Mouse (Mus musculus): ENCODE data around the gene Gapvd1. TPM values are rescaled to one million over a fixed set of nuclear protein-coding genes. Genes with fewer than 3 reads are reported as not detected.
"Not testable (repeated sequence)": the region's sequence is repeated elsewhere in the genome, so short reads cannot be mapped to it uniquely, and the experiment has no call there.

Gene Gapvd1
- total RNA-seq, 2 experiments from 2014 or later: 43.8 to 45.4 TPM

GRCm38 (mm10) chr2:34772252-34773235 is 17.5 kb upstream of the Gapvd1 start:
- intact Hi-C loops (cut with DNase I): no loop called here
- peak; percentile 44 to 46 for DNase-seq

GRCm38 (mm10) chr2:34771368-34772226 is 16.6 kb upstream of the Gapvd1 start, which contains the start of gene Hspa5:
Hspa5 (plus strand) TSS chr2:34771970.
- intact Hi-C loops (cut with DNase I): no loop called here

GRCm38 (mm10) chr2:34770951-34771350 is 15.9 kb upstream of the Gapvd1 start:
- no peak for DNase-seq
- intact Hi-C loops (cut with DNase I): no loop called here

More at GRCm38 (mm10) chr2:34771368-34772226, 16.6 kb upstream of the Gapvd1 start, which contains the start of gene Hspa5:
- DNase-seq: peak; percentile 97 to 98

DNA sequence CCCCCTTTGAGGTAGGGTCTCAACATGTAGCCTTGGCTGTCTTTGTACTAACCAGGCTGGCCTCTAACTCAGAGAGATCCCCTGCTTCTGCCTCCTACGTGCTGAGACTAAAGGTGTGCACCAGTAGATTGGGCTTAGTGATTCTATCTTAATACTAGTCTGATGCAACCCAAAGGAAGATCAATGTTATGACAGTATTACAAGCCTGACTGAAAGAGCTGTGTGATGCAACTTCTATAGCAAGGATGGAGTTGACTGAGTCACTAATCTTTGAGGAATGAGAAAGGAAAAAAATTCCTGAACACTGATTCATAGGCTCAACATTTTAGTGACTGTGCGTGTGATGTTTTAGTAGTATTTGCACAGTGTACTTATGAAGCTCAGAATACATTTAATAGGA is 15.0 kb upstream of the Gapvd1 start:
- no peak for DNase-seq
- intact Hi-C loops (cut with DNase I): no loop called here

DNA sequence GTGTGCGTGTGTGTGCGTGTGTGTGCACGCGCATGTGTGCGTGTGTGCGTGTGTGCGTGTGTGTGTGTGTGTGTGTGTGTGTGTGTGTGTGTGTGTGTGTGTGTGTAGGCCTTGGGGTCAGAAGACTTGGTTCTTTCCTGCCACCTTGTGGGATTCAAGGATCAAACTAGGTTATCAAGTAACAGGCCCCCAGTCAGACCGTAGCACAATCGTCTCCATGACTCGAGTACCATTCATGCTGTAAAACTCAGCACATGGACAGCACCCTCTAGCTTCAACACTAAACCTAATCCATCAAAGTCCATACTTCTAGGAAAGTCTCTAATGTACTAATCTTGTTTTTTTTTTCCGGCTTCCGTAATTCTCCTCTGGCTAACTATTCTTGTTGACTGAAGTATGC is 9.8 kb upstream of the Gapvd1 start:
- intact Hi-C loops (cut with DNase I): no loop called here

GRCm38 (mm10) chr2:34762872-34763271 is 7.8 kb upstream of the Gapvd1 start:
- DNase-seq: no peak
- intact Hi-C loops (cut with DNase I): no loop called here

More for the DNA sequence above, 9.8 kb upstream of the Gapvd1 start:
- no peak for DNase-seq

DNA sequence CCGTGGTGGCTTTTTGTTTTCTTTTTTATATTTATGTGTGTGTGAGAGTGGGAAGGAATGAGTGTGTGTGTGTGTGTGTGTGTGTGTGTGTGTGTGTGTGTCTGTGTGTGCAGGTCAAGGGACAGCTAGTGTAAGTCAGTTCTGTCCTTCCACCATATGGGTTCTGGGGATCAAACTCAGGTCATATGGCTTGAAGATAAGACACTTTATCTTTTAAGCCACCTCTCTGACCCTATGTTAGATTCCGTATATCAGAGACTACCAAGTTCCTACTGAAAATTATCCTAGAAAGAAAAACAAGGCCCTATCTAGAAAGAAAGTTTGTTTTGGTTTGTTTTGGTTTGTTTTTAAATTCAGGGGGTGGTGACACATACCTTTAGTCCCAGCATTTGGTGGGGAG is 7.1 kb upstream of the Gapvd1 start:
- DNase-seq: no peak
- intact Hi-C loops (cut with DNase I): no loop called here

DNA sequence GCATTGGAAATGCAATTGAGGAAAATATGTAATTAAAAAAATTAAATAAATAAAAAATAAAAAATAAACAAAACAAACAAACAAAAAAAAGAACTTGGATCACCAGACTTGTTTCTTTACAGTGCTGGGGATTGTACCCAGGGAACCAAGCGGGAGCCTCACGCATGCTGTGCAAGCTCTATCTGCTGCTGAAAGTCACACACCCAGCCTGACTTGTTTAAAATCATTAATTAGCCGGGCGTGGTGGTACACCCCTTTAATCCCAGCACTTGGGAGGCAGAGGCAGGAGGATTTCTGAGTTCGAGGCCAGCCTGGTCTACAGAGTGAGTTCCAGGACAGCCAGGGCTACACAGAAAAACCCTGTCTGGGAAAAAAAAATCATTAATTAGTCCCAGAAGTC is 6.2 kb upstream of the Gapvd1 start:
- DNase-seq; intact Hi-C loops (cut with DNase I): not testable (repeated sequence)

DNA sequence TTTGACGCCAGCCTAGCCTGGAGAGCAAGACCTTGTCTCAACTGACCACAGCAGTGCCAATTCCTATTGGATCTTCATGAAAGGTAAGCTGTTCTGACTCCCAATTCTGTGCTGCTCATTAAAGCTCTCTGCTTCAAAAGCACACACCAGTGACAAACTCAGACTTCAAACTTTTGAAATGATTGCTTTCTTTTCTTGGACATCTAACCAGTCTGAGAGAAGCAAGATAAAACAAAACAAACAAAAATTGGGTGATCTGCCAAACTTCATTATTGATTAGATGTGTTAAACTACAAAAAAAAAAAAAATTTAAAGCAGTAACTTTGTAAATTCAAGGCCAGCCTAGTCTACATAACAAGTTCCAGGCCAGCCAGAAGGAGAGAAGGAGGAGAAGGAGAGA is 2.3 kb upstream of the Gapvd1 start:
- DNase-seq: no peak
- intact Hi-C loops (cut with DNase I): no loop called here

- intact Hi-C loops (cut with DNase I): no loop called here
- peak; percentile 94 to 95 for DNase-seq
Observed at GRCm38 (mm10) chr2:34753811-34754550, 1.1 kb downstream of the Gapvd1 start.

GRCm38 (mm10) chr2:34750245-34750644 is 4.8 kb downstream of the Gapvd1 start:
- intact Hi-C loops (cut with DNase I): no loop called here
- DNase-seq: no peak

GRCm38 (mm10) chr2:34748479-34748878 is 6.6 kb downstream of the Gapvd1 start:
- intact Hi-C loops (cut with DNase I): no loop called here
- no peak for DNase-seq

GRCm38 (mm10) chr2:34745673-34746072 is 9.4 kb downstream of the Gapvd1 start:
- DNase-seq: no peak
- intact Hi-C loops (cut with DNase I): no loop called here

DNA sequence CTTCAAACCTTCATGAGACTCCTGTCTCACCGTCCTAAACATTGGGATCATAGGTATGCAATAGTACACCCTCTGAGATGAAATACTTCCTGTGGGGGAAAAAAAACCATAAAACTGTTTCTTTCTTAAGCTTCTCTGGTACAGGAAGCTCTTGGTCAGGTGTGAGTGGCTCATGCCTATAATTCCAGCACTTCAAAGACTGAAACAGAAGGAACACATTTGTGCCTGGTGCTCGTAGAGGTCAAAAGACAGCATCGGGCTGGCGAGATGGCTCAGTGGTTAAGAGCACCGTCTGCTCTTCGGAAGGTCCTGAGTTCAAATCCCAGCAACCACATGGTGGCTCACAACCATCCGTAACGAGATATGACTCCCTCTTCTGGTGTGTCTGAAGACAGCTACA is 10.6 kb downstream of the Gapvd1 start:
- intact Hi-C loops (cut with DNase I): no loop called here
- no peak for DNase-seq

DNA sequence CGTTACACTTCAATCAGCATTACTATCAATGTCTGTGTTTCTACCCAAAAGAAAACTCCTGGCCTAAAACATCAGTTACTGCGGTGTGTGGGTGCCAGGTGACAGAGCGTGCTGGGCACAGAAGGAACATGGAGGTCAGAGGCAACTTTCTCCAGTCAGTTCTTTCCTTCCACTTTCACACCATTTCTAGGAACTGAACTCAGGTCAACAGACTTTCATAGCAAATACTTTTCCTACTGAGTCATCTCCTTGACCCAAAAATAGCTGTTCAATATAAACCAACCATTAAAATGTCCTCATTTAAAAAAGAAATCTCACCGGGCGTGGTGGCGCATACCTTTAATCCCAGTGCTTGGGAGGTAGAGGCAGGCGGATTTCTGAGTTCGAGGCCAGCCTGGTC is 12.4 kb downstream of the Gapvd1 start:
- DNase-seq: no peak
- intact Hi-C loops (cut with DNase I): no loop called here

- intact Hi-C loops (cut with DNase I): no loop called here
- no peak for DNase-seq
Observed at GRCm38 (mm10) chr2:34741390-34742159, 13.5 kb downstream of the Gapvd1 start.

GRCm38 (mm10) chr2:34739684-34740391 is 15.2 kb downstream of the Gapvd1 start:
- intact Hi-C loops (cut with DNase I): no loop called here
- DNase-seq: no peak

- intact Hi-C loops (cut with DNase I): no loop called here
- no peak for DNase-seq
Observed at GRCm38 (mm10) chr2:34737911-34738310, 17.1 kb downstream of the Gapvd1 start.

DNA sequence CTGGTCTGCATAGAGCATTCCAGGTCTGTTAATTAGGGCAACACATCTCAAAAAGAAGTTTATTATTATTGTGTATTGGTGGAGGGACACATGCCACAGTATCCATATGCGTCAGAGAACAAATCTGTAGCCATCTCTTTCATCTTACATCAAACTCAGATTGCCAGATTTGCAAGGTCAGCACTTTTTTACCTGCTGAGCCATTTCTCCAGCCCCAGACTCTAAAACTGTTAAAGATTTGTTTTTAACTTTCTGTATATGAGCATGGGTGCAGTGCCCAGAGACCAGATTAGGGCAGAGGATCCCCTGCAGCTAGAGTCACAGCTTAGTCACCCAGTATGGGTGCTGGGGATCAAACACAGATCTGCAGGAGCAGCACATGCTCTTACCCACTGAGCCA is 18.4 kb downstream of the Gapvd1 start:
- intact Hi-C loops (cut with DNase I): no loop called here
- DNase-seq: no peak

Measured in heart, postnatal 14 days (tissue).